Mouse (Mus musculus): ENCODE measurements around the gene Tcp10a.
"Not testable (repeated sequence)": the region's sequence is repeated elsewhere in the genome, so short reads cannot be mapped to it uniquely, and the experiment has no call there.

Tcp10a gene

DNA sequence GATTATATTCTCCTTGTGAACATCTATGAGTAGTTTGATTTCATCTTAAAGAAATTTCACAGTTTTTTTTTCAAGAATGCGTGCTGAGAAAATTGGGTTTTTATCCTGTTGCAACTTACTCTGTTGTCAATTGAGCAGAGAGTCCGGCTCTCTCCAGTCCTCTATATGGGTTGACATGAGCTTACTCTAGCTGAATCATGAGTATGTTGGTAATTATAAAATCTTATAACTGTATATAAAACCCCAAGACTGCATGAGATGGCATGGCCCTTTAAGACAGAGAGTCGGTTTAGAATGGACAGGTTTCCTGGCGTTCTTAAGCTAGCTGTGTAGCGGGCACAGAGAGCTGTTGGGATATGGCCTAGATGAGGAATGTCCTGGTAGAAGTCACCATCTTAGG lies at the start of gene Tcp10a:
TSS of gene Tcp10a (plus strand) at position 301 of the 400 bp plus-strand sequence.
- DNase-seq (ENCODE audit: low read depth, low spot score): not testable (repeated sequence)

DNA sequence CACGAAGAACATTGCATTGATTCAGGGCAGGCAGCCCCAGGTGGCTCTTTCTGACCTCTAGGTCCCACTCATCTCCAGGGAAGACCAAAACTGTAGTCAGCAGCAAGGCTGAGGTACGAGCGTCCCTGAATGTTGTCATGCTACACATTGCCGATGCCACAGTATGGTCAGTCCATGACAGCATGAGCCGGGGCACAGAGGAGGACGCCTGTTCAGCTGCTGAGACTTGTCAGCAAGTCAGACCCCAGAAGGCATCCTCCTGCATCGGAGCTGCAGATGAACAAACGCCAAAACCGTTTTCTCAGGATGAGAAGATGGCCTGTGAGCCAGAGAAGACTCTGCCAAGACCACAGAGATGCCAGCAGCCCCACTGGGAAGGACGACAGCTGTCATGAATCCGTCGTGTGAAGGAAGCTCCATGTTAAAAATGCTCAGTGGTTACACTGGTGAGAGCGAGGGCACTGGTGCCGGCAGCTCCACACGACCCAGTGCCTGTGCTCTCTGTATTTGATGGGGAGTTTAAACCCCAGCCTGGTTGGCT lies 45.7 kb upstream of the Tcp10a start:
- DNase-seq (ENCODE audit: low read depth, low spot score): no peak

DNA sequence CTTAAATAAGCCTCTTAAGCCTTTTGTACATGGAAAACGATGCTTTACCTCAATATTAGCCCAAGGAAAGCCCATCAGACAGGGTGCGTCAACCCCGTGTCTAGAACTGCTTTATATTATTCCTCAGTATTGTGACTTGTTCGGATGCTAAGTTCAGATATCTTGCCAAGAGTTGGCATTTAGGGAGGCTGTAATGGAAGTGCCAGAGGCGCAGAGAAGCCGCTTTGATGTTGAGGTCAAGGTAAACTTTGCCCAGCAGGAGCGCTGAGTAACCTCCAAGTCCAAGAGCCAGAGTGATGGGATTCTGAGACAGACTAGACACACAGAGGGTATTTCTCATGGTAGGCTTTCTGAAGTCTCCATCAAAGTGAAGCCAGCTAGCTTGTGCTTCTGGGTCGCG lies 45.2 kb upstream of the Tcp10a start:
- no peak for DNase-seq (ENCODE audit: low read depth, low spot score)

DNA sequence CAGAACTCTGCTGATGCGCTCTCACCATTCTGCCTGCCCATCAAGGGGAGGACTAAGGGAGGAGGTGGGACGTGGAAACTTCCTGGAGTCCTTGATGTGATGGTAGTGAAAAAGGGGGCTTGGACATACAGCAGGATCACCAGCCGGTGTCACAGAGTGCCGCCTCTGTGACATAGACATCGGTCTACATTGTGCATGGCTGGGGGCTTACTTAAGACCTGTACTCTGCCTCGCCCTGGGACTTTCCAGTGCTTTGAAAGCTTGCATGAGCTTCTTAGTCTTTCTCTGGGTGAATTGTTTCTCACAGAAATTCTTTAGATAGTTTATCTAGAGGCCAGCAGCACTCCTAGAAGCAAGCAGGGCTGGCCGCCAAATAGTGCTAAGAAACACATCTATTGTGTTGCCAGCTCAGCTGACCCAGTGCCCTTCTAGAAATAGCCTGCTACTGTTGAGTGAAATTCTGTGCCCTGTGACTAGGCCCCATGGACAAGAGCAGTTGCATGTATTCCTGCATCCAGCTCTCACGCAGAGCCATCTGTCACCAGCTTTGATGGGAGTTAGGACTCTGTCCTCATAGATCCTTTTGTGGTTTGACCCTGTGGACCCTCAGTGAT lies 40.0 kb upstream of the Tcp10a start:
- no peak for DNase-seq (ENCODE audit: low read depth, low spot score)

DNA sequence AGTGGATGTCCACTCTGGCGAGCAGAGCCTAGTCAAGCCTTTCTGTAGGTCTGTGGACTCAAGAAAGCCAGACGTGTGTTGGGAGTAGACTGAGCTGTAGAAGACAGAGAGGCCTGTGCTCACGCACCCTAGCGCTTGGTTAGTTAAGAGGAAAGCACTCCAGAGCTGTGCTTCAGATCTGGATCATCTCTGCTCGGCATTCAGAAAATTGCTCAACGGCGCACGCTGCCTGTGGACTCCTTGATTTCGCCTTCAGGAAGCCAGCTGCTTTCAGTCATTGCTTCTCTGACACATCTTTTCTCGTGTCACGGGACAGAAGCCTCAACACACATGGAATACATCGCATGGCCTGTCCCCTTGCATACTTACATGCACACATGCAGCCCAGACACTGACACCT lies 39.2 kb upstream of the Tcp10a start:
- no peak for DNase-seq (ENCODE audit: low read depth, low spot score)

DNA sequence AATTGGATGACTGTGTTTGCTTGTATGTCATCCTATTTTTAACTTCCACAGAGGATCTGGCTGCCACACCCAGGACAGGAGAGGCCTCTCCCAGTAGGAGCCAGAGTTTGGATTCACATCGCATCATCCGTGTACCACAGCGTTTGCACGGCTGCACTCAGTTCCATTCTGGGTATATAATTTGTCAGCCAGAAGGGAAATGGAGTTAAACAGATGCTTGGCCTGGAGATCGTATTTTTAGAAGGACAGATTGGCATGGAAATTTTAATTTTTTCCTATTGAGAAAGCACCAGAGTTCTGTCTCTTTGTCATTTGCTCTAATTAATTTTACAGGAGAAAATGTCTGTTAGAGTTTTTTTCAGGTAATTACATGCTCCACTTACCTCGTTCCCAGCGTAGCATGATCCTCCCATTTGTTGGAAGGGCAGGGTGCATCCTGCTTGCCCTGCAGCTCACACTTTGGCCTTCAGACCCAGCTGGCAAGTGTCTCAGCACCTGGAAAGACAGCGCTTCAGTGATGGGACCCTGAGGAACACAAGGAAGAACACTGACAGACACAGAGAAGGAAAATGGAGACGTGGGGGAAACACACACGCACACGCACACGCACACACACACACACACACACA lies 37.9 kb upstream of the Tcp10a start:
- no peak for DNase-seq (ENCODE audit: low read depth, low spot score)

DNA sequence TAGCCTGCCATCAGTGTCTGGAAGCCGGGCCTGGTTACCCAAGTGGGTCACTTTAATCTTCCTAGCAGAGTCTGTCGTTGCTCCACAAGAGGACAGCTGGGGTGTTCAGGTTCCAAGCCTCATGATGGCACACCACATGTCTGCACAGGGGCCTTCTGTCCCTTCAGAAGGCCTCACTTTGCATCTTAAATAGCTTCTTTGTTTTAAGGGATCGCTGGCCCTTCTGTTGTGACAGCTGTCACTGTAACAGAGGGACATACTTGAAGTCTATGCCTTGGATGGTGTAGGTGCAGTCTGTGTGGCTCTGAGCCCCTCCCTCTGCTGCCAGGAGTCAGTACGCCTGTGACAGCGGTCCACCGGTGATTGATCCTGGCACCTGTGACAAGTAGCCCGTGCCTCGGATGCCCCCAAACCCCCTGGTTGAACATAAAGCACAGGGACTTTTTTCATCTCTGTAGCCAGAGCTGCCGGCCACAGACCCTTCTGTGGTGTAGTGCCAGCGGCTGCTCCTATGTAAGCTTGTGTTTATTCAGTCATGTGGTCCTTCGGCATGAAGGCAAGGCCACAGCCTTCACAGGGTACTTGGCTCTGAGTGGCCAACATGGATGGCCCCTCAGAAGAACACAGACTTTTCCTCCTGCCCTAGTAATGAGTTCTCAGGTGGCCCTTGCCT lies 32.3 kb upstream of the Tcp10a start:
- DNase-seq (ENCODE audit: low read depth, low spot score): peak; percentile 64

DNA sequence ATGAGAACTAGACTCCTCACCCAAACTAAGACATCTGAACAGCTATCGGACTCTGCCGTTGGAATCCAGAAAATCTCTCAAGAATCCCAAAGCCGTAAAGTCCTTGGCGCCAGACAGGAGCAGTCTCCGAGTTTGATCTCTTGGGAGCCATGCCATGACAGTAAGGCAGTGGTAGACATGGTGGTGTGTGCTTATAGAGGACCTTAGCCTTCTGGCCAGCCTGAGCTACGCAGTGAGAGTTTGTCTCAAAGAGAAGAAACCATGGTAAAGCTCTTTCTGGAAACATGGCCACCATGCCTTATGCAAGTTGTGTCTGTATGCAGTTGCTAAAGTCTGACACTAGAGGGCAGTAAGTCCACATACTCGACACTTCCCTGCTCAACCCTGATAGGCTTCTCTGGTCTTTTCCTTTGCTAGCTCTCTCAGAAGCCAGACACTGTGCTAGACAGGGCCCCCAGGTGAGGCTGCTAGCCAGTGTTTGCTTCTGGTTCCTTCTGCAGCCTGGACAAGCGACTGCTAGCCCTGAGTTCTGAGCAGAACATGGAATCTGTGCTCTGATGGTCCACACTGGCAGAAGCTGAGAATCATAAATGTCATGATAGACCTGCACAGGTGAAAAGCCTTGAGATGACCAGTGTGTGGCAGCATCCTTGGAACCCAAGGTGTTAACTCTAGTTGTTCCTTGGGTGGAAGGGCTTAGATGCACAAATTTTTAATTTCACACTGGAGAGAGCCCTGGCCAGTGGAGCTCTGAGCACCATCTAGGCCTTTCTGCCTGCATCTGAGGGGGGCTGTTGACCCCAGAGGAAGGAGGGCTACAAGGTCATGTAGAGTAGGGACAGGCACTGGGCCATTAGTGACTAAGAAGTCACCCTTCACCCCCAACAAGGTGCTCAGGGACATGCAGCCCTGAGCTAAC lies 17.9 kb upstream of the Tcp10a start:
- DNase-seq (ENCODE audit: low read depth, low spot score): not testable (repeated sequence)

DNA sequence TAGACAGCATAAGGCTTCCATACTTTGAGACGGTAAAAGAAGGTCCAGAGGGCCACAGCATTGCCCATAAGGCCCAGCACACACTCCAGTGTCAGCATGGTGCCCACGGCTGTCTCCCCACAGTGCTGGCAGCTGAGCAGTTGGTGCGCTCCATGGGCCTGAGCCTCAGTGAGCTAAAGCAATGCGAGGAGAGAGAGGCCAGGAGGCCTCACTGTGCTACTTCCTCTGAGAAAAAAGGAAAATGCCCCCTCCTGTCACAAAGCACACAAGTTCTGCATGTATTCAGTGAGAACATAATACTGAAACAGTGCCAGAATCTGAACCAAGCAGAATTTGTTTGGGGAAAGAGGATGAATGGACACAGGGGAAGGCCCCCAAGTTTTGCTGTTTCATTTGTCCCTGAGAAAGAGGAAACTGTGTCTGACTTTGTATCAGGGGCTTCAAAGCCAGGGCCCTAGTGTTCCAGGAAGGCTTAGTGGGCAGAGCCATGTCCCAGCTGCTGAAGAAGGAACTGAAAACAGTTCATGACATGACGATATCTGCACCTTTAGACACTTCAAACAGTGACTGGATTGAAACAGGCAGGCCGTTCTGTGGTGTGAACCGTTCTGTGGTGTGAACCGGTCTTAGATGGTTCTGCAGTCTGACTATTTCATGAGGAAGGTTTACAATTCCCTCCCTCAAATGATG lies 8.6 kb upstream of the Tcp10a start:
- DNase-seq (ENCODE audit: low read depth, low spot score): not testable (repeated sequence)

DNA sequence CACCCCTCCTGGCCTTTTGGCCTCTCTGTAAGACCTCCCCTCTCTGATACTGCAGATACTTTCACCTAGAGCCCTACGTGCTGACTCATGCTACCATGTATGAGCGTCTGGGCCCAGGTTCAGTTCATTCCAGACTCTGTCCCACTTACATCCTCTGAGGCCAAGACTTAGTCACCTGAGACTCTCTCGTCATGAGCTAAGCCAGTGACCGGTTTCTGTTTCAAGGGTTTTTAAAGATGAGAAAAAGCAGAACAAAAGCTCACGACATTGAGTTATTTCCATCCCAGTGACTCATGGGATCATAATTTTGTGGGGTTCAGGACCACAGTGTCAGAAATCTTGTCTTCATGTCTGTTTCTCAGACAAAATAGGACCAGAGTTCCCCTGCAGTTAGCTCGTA lies 4.7 kb upstream of the Tcp10a start:
- not testable (repeated sequence) for DNase-seq (ENCODE audit: low read depth, low spot score)

DNA sequence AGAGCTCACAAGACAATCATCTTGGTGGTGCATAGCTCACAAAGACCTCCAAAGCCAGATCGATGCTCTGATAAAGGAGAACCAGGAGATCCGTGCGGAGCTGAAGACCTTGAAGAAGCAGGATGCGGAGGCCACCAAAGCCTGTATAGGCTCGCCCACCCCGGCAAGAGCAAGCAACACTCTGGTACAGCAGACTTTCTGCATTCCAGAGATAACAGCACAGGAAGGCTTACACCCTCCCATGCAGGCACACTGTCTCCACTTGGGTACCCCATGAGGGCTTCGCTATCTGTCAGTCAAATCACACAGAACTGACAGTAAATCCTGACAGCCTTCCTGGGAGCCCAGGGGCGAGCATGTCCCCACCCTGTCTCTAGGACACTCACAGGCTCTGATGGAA lies 2.0 kb downstream of the Tcp10a start:
- not testable (repeated sequence) for DNase-seq (ENCODE audit: low read depth, low spot score)

DNA sequence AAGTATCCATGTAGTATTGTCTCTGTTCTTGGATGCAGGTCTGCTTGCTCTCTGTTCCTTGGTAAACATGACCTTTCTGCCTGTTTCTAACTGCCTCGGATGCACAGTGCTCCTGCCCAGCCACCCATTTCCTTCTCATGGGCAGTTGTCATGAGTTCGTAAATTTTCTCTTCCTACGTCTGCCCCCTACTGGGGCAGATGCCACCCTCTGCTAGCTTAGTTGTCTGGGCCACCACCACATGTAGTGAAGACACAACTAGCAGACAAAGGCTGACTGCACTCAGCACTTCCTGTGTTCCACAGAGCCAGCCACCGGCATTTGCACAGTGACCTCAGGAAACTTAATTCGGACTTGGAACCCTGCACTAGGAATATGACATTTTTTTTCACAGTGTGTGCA lies 8.3 kb downstream of the Tcp10a start:
- not testable (repeated sequence) for DNase-seq (ENCODE audit: low read depth, low spot score)

DNA sequence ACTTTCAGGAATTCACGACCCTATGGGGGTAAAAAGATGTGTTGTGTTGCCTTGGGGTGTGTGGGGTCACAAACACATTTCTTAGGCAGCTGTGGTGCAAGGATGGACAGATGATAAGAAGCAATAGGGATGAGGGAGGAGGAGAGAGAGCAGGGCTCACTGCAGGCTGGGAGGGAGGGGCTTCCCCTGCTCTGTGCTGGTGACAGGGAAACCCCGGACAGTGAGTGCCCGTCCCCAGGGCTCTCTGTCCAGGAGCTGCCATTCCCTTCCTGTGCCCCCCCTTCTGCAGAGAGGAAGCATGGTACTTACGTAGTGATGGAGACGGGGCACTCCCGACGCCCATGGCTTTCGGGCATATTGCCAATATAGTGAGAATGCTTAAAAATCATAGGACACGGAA lies 12.9 kb downstream of the Tcp10a start:
- not testable (repeated sequence) for DNase-seq (ENCODE audit: low read depth, low spot score)

DNA sequence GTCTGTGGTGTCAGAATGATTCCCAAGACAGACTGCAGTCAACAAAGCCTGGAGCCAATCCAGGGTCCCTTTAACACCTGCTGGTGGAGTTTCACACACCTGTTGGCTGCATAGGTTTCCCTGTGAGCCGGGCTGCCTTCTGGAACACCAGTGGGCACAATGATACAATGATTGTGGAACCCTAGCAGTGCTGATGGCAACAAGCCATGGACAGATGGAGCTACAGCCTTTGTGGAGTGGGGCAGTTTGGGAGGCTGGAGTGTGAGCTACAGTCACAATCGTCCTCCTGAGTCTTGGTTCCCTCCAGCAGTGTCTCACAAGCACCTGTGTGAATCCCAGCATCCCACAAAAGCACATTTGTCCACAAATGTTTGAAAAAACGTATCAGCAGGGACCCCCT lies 24.3 kb downstream of the Tcp10a start:
- not testable (repeated sequence) for DNase-seq (ENCODE audit: low read depth, low spot score)

DNA sequence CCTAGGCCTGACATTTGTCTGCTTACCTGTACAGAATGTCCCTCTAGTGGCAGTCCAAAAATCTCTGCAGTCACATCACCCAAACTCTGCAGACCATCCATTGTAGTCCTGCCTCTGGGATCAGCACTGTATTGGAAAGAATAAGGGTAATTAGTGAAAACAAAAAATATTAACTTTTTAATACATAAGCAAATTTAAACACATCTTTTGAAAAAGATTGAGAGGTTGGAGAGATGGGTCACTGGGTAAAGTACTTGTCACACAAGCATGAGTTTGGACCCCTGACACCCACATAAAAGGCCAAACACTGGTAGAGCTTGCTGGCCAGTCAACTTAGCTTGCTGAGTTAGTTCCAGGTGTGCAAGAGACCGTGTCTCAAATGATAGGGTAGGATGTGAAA lies 28.1 kb downstream of the Tcp10a start, which contains the start of gene Ttll2:
TSS of gene Ttll2 (minus strand) at position 101 of the 400 bp plus-strand sequence.
- not testable (repeated sequence) for DNase-seq (ENCODE audit: low read depth, low spot score)

DNA sequence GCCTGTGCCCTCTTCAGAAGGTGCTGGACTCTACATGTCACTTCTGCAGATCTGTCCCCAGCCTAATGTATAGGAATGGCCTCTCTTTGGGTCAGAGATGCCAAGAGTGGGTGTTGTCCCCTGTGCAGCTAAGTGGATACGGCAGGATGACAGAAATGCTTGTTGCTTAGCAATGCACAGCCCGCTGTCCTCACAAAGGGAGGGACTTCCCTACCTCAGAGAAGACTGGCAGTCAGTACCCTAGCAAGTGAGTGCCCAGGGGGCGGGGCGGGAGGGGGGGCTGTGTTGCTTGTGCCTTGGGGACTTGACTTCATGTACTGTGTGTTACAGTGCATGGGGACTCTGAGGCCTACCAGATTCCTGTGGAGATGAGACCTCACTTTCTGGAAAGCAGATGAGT lies 35.4 kb downstream of the Tcp10a start:
- DNase-seq (ENCODE audit: low read depth, low spot score): not testable (repeated sequence)

DNA sequence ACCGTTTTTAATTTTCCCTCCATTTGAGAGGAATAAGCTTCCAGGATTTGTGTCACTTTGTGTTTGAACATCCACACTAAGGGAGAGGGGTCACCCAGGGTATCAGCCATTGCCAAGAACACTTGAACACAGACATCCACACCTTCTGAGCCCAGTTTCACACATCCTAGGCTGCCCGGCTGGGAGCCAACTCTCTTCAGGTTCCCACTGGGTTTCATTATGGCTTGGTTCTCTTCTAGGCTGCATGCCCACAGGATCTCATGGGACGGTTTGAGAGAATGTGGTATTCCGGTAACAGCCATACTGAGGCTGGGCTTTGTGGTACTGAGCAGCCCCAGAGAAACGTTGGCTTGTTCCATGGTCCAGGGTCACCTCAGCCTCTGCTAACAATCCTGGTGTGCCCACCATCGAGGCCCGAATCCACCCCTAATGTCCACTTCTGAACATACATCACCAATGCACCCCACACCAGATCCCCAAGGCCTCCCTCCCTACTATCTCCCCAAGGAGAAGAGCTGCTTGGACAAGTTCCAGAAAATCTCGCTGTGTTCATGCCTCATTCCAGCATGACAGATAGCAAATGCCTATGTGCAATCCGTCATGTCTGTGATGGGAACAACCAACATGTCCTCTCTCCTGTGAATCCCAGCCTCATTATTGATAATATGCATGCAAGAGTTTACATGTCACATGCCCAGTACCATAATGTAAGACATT lies 36.5 kb downstream of the Tcp10a start:
- not testable (repeated sequence) for DNase-seq (ENCODE audit: low read depth, low spot score)

DNA sequence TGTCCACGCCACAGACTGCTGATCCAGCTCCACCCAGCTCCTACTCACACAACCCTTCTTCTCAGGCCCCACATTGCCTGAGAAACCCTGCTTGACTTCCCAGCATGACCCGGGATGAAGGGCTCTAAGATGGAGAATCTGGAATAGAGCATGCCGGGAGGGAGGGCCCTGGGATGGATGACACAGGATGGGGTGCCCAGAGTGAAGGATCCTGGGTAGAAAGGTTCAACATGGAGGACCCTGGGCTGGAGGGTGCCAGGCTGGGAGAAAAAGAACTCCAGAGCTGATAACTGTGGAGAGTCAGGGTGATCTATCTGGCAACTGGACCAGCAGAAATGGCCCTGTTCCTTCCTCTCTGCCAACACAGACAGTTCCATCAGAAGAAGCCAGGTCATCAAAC lies 41.2 kb downstream of the Tcp10a start:
- not testable (repeated sequence) for DNase-seq (ENCODE audit: low read depth, low spot score)

DNA sequence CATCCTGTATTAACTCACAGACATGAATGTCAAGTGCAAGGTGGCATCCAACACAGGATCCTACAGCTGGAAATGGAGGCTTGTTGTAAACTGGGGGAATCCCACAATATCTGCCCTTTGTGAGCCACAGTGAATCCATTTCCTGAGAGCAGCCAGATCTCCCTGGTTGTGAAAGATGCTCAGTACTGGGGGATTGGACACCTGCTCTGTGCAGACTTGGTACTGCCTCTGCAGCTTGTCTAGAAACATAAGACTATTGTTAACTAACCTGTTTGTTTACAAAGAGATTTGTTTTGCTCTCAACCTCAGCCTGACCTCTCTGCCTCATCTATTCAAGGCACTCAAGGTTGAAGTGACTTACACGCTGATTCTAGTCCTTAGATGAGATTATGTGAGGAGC lies 41.8 kb downstream of the Tcp10a start:
- DNase-seq (ENCODE audit: low read depth, low spot score): not testable (repeated sequence)

DNA sequence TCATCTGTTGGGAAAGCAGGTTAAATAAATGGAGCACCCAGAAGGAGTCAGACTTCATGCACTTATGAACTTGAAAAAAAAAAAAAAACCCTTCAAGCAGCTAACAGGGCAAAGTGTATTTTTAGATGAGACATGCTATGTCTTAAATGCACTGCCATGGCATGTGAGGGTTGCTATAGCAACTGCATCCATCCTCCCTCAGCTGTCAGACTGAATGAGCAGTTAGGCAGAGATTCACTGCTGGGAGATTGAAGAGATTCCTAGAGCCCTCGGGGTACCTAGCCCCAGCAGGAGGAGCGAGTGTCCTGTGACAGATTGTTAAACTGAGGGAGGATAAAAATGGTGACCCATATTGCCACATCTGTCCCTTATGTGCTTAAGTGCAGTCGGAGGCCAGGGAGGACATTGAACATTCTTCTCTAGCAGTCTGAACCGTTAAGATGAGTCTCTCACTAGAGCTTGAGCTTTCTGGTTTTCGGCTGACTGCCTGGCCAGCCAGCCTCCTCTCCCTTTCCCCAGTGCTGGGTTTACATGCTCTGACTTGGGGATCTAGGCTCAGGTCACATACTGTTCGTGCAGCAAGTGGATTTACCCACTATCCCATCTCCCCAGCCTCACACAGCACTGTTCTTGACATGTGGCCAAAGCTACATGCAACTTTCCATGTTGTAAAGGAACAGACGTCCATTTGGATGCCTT lies 42.4 kb downstream of the Tcp10a start:
- DNase-seq (ENCODE audit: low read depth, low spot score): not testable (repeated sequence)

Measured in brain, embryonic 18.5 days (tissue).